Mouse (Mus musculus) central nervous system, embryonic 11.5 days (tissue): ENCODE measurements around the gene Med13. TPM values are rescaled to one million over a fixed set of nuclear protein-coding genes. Genes with fewer than 3 reads are reported as not detected.

Experiments
- polyA plus RNA-seq: library from polyadenylated mRNA; depleted of rRNA; stranded (reverse); fragments of >200 nt; gene quantifications from 2 replicates; pipeline ENCODE4 v1.2.3, GENCODE M21; 2012; rRNA removed

Gene Med13
- 13.2 and 26.4 TPM in 2 replicates for polyA plus RNA-seq

GRCm38 (mm10) chr11:86356854-86357788, at the start of gene Med13:
Gene Med13, minus strand, starts transcription at chr11:86357602.

GRCm38 (mm10) chr11:86257460-86258076, 99.8 kb downstream of the Med13 start, which contains the start of gene Ints2:
Gene Ints2, minus strand, starts transcription at chr11:86257575.

Other genes starting within 250 kb of the Med13 start
- 5.8 and 6.5 TPM in 2 replicates for gene Brip1, start 156.4 kb downstream of the Med13 start, polyA plus RNA-seq
- gene Ints2, start 100.0 kb downstream of the Med13 start, polyA plus RNA-seq, result 35.5 and 45.0 TPM in 2 replicates
- 6.7 and 10.4 TPM in 2 replicates for gene Rnft1, start 127.1 kb upstream of the Med13 start, polyA plus RNA-seq
- 37.3 and 37.7 TPM in 2 replicates for gene Rps6kb1, start 187.2 kb upstream of the Med13 start, polyA plus RNA-seq
- 5.1 and 8.5 TPM in 2 replicates for gene Tubd1, start 187.4 kb upstream of the Med13 start, polyA plus RNA-seq